Mouse (Mus musculus): Measurements from ENCODE around the gene Vmn2r21.
"Not testable (repeated sequence)": the region's sequence is repeated elsewhere in the genome, so short reads cannot be mapped to it uniquely, and the experiment has no call there.

Vmn2r21 gene

DNA sequence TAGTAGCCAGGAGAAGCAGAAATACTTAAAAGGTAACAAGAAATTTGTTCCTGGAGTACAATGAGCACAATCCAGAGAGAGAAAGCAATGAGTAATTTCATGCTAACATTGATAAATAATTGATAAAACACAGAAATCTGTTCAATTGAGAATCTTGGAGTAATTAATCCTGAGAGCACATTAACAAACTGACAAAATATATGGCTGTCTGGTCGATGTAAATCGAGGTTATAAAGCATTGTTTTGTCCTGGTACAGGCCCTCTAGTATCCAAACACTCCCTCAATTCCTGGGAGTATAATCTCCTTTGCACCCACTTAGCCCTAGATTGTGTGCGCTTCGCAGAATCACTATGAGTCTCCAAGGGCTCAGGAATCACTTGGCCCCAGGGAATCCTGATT, at the start of gene Vmn2r21:
Vmn2r21 (minus strand) TSS at position 101 of the 400 bp plus-strand sequence.
- DNase-seq (ENCODE audit: low spot score): not testable (repeated sequence)

- DNase-seq (ENCODE audit: low spot score): not testable (repeated sequence)
These were observed 41.5 kb upstream of the Vmn2r21 start for GRCm38 (mm10) chr6:123574698-123575097.

GRCm38 (mm10) chr6:123539755-123540154, 6.5 kb upstream of the Vmn2r21 start:
- not testable (repeated sequence) for DNase-seq (ENCODE audit: low spot score)

- not testable (repeated sequence) for DNase-seq (ENCODE audit: low spot score)
These were observed 10.8 kb downstream of the Vmn2r21 start for GRCm38 (mm10) chr6:123522263-123523011.

- not testable (repeated sequence) for DNase-seq (ENCODE audit: low spot score)
These were observed 60.2 kb downstream of the Vmn2r21 start for GRCm38 (mm10) chr6:123473045-123473444.

- not testable (repeated sequence) for DNase-seq (ENCODE audit: low spot score)
These were observed 60.7 kb downstream of the Vmn2r21 start for GRCm38 (mm10) chr6:123472458-123472987.

- DNase-seq (ENCODE audit: low spot score): not testable (repeated sequence)
These were observed 64.6 kb downstream of the Vmn2r21 start for GRCm38 (mm10) chr6:123468651-123469050.
